Mouse (Mus musculus): ENCODE measurements around the gene Meaf6. TPM values are rescaled to one million over a fixed set of nuclear protein-coding genes. Genes with fewer than 3 reads are reported as not detected.
A peak's percentile ranks its signal among the peaks of the same experiment; 100 is the strongest.

Gene Meaf6
- polyA plus RNA-seq, 1 experiment from 2014 or later = 29.7 TPM

DNA sequence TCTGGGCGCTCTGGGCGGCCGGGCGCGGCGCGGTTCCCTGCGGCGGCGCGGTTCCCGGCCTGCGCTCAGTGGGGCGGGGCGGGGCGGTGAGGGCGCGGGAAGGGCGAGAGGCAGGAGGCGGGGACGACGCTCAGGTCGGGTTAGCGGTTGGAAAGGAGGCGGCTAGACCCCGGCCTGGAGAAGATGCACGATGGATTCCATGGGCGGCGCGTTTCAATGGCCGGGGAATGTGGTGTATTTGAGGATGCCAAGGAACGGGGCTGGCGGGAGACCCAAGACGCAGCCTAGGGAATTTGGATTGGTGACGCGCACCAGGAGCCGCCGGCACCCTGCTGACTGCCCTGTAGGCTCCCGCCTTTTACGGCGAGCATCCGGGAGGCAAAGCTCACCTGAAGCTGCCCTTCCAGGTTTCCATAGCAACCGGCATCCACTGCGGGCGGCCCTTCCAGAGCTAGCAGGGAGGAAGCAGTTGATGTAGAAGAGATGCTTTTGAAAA lies 460 bp downstream of the Meaf6 start:
- no peaks in the 10 kb centered on the region for H3K27me3 ChIP-seq (replicated peaks; ENCODE audit: insufficient read depth, low read length)
- peak overlapping the region; percentile 78 for H3K9ac ChIP-seq (replicated peaks; ENCODE audit: low read depth)
- under 1% methylated on average over 36 of the region's 45 CpGs for WGBS
- DNase-seq (ENCODE audit: low spot score) (peak; percentile 83), ATAC-seq (peak; percentile 96)
- H3K4me3 ChIP-seq (ENCODE audit: low read depth, low read length) = peak overlapping the region; percentile 84
- no peak for TF ChIP-seq CTCF (IDR thresholded peaks at IDR 0.05)
- TF ChIP-seq EP300 (IDR thresholded peaks at IDR 0.05) = no peak
- peak overlapping the region; percentile 97 for H3K27ac ChIP-seq (ENCODE audit: low read length)
- H3K4me1 ChIP-seq (ENCODE audit: insufficient read depth, low read depth, low read length) = peaks cover 7% of the 10 kb centered on the region
- H3K36me3 ChIP-seq (ENCODE audit: insufficient read depth, low read length) = no peaks in the 10 kb centered on the region
- H3K9me3 ChIP-seq (ENCODE audit: low read length) = no peaks in the 10 kb centered on the region
- H3K4me2 ChIP-seq (replicated peaks; ENCODE audit: low read depth, low read length) = peak overlapping the region; percentile 91

DNA sequence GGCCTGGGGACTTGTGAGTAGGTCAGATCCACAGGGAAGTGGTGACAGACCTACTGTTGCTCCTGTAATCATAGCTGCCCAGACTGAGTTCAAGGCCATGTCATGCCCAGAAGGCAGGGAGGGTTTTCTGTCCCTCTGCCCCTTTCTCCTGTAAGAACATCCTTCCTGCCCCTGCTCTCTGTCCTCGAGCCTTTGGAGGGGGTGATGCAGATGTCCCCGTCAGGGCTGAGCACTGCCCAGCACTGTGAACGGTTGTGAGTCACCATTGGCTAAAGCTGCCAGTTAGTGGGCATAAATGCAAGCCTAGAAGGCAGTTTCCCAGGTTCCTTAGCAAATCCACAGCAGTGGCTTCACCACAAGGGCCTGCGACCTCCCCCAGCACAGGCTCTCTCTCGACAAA lies 8.1 kb downstream of the Meaf6 start:
- Histone ChIP-seq H3K4me3 (ENCODE audit: low read depth, low read length) (no peak overlapping the region), H3K4me2 (replicated peaks; ENCODE audit: low read depth, low read length) (no peak overlapping the region), H3K36me3 (ENCODE audit: insufficient read depth, low read length) (peaks cover 3% of the 10 kb centered on the region; the same call in 1 of the 2 replicates), H3K27me3 (replicated peaks; ENCODE audit: insufficient read depth, low read length) (no peaks in the 10 kb centered on the region), H3K27ac (ENCODE audit: low read length) (no peak overlapping the region), H3K9ac (replicated peaks; ENCODE audit: low read depth) (no peak overlapping the region), H3K9me3 (ENCODE audit: low read length) (no peaks in the 10 kb centered on the region), H3K4me1 (ENCODE audit: insufficient read depth, low read depth, low read length) (no peaks in the 10 kb centered on the region)
- DNase-seq (ENCODE audit: low spot score) (no peak), ATAC-seq (no peak)
- TF ChIP-seq EP300 (IDR thresholded peaks at IDR 0.05) = no peak
- no peak for TF ChIP-seq CTCF (IDR thresholded peaks at IDR 0.05)
- 83% methylated on average over 5 of the region's 5 CpGs for WGBS

DNA sequence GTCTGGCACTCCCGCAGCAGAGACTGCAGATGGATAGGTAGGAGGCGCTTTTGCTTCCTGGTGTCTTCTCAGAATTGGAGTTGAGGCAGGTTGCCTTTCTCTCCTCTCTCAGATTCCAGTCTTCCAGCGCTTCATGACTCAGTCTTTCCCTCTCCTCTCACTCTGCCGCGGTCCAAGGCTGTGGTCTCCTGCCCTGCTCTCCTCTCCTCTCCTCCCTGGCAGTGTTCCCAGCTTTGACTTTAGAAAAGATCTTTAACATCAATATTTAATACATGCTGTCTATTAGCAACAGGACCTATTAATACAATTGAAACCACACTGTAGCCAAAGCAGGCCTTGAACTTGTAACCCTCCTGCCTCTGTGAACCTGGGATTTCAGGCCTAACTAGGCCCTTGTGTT lies 11.1 kb downstream of the Meaf6 start:
- no peak overlapping the region for H3K9ac ChIP-seq (replicated peaks; ENCODE audit: low read depth)
- no peak overlapping the region for H3K4me3 ChIP-seq (ENCODE audit: low read depth, low read length)
- WGBS = 86% methylated on average over 5 of the region's 5 CpGs
- no peaks in the 10 kb centered on the region for H3K9me3 ChIP-seq (ENCODE audit: low read length)
- DNase-seq (ENCODE audit: low spot score) (no peak), ATAC-seq (no peak)
- H3K27ac ChIP-seq (ENCODE audit: low read length) = no peak overlapping the region
- H3K4me1 ChIP-seq (ENCODE audit: insufficient read depth, low read depth, low read length) = no peaks in the 10 kb centered on the region
- H3K27me3 ChIP-seq (replicated peaks; ENCODE audit: insufficient read depth, low read length) = no peaks in the 10 kb centered on the region
- peaks cover 3% of the 10 kb centered on the region; the same call in 1 of the 2 replicates for H3K36me3 ChIP-seq (ENCODE audit: insufficient read depth, low read length)
- H3K4me2 ChIP-seq (replicated peaks; ENCODE audit: low read depth, low read length) = no peak overlapping the region
- TF ChIP-seq CTCF (IDR thresholded peaks at IDR 0.05) (no peak), EP300 (IDR thresholded peaks at IDR 0.05) (no peak)

DNA sequence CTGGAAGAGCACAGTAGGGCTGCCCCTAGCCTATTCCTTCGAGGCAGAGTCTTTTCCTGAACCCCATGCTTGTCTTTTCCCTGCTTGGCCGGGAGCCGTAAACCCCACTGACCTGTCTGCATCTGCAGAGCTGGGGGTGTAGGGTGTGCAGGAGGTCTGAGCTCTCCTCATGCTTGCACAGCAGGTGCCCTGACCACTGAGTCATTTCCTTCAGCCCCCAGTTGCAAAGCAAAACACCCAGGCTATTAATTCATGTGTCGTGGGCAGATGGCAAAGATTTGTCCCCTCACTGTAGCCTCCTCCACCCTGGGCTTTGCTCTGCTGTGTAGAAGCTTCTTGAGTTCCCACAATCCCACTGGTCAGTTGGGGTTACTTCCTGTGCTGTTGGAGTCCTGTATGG lies 12.5 kb downstream of the Meaf6 start:
- H3K36me3 ChIP-seq (ENCODE audit: insufficient read depth, low read length) = peaks cover 1% of the 10 kb centered on the region; the same call in 1 of the 2 replicates
- ATAC-seq = no peak
- H3K4me1 ChIP-seq (ENCODE audit: insufficient read depth, low read depth, low read length) = no peaks in the 10 kb centered on the region
- no peak overlapping the region for H3K4me2 ChIP-seq (replicated peaks; ENCODE audit: low read depth, low read length)
- H3K27ac ChIP-seq (ENCODE audit: low read length) = no peak overlapping the region
- 77% methylated on average over 4 of the region's 4 CpGs for WGBS
- no peak overlapping the region for H3K4me3 ChIP-seq (ENCODE audit: low read depth, low read length)
- TF ChIP-seq EP300 (IDR thresholded peaks at IDR 0.05) (no peak), CTCF (IDR thresholded peaks at IDR 0.05) (no peak)
- no peak overlapping the region for H3K9ac ChIP-seq (replicated peaks; ENCODE audit: low read depth)
- no peak for DNase-seq (ENCODE audit: low spot score)
- no peaks in the 10 kb centered on the region for H3K27me3 ChIP-seq (replicated peaks; ENCODE audit: insufficient read depth, low read length)
- no peaks in the 10 kb centered on the region for H3K9me3 ChIP-seq (ENCODE audit: low read length)

DNA sequence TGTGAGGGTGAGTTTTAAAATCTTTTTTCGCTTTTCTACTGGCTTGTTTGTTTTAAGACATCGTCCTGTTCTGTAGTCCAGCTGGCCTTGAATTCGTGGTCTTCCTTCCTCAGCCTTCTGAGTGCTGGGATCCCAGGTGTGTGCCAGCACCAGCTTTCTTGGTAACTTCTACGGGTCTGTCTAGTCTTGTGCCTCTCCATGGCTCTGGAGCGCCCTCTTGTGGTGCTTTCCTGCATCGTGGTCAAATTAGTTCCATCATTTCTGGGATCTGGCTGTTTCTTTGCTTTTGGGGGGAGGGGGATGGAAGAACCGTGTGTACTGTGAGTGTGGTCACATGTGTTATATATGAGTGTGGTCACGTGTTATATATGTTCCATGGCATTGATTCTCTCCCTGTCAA lies 14.5 kb downstream of the Meaf6 start:
- Histone ChIP-seq H3K4me3 (ENCODE audit: low read depth, low read length) (no peak overlapping the region), H3K4me2 (replicated peaks; ENCODE audit: low read depth, low read length) (no peak overlapping the region), H3K9ac (replicated peaks; ENCODE audit: low read depth) (no peak overlapping the region), H3K4me1 (ENCODE audit: insufficient read depth, low read depth, low read length) (no peaks in the 10 kb centered on the region), H3K36me3 (ENCODE audit: insufficient read depth, low read length) (0 out of 2 replicates have a peak, but pooled peaks cover 8% of the 10 kb centered on the region), H3K27me3 (replicated peaks; ENCODE audit: insufficient read depth, low read length) (no peaks in the 10 kb centered on the region), H3K9me3 (ENCODE audit: low read length) (no peaks in the 10 kb centered on the region), H3K27ac (ENCODE audit: low read length) (no peak overlapping the region)
- TF ChIP-seq CTCF (IDR thresholded peaks at IDR 0.05) (peak; percentile 98), EP300 (IDR thresholded peaks at IDR 0.05) (no peak)
- DNase-seq (ENCODE audit: low spot score) (peak; percentile 78), ATAC-seq (peak; percentile 68)
- 7% methylated on average over 8 of the region's 8 CpGs for WGBS

DNA sequence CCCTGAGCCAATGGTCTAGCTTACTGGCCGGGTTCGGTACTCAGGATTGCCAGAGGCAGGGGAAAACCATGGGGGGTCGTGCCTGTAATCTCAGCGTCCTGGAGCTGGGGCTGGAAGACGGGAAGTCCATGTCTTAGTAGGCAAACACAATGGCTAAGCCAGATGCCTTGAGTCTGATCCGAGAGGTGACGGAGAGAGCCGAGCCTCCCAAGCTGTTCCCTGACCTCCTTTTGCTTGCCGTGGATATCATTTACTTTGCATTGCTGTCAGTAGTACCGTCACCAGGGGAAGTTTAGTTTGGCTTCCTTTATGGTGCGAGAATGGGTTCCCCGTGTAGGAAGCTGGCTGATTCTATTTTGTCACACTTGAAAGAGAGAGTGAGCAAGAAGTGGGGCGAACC lies 16.4 kb downstream of the Meaf6 start:
- Histone ChIP-seq H3K27ac (ENCODE audit: low read length) (no peak overlapping the region), H3K9me3 (ENCODE audit: low read length) (no peaks in the 10 kb centered on the region), H3K36me3 (ENCODE audit: insufficient read depth, low read length) (0 out of 2 replicates have a peak, but pooled peaks cover 8% of the 10 kb centered on the region), H3K4me2 (replicated peaks; ENCODE audit: low read depth, low read length) (no peak overlapping the region), H3K4me1 (ENCODE audit: insufficient read depth, low read depth, low read length) (no peaks in the 10 kb centered on the region), H3K27me3 (replicated peaks; ENCODE audit: insufficient read depth, low read length) (no peaks in the 10 kb centered on the region), H3K9ac (replicated peaks; ENCODE audit: low read depth) (no peak overlapping the region), H3K4me3 (ENCODE audit: low read depth, low read length) (no peak overlapping the region)
- no peak for TF ChIP-seq EP300 (IDR thresholded peaks at IDR 0.05)
- 79% methylated on average over 13 of the region's 13 CpGs for WGBS
- DNase-seq (ENCODE audit: low spot score) (no peak), ATAC-seq (no peak)

DNA sequence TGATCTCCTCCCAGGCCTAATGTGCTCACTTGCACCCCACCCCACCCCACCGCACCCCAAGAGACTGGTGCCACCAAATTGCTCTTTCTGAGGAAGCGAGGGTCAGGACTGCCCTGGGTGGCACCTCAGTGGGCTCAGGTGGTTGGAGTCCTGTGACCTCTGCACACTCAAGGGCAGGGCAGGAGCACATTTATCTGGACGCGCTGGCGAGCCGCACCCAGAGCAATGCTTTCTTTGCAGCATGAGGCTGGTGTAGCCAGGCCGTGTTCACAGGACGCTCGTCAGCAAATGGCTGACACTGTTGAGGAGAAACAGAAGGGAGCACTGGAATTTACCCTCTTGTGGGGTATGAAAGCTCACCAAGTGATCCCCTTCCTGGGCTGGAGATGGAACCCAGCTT lies 20.4 kb downstream of the Meaf6 start:
- Histone ChIP-seq H3K4me2 (replicated peaks; ENCODE audit: low read depth, low read length) (no peak overlapping the region), H3K4me3 (ENCODE audit: low read depth, low read length) (no peak overlapping the region), H3K4me1 (ENCODE audit: insufficient read depth, low read depth, low read length) (no peaks in the 10 kb centered on the region), H3K9ac (replicated peaks; ENCODE audit: low read depth) (no peak overlapping the region), H3K27me3 (replicated peaks; ENCODE audit: insufficient read depth, low read length) (no peaks in the 10 kb centered on the region), H3K36me3 (ENCODE audit: insufficient read depth, low read length) (0 out of 2 replicates have a peak, but pooled peaks cover 11% of the 10 kb centered on the region), H3K27ac (ENCODE audit: low read length) (no peak overlapping the region), H3K9me3 (ENCODE audit: low read length) (no peaks in the 10 kb centered on the region)
- WGBS = 88% methylated on average over 9 of the region's 9 CpGs
- no peak for ATAC-seq
- no peak for DNase-seq (ENCODE audit: low spot score)
- TF ChIP-seq EP300 (IDR thresholded peaks at IDR 0.05) = no peak
- TF ChIP-seq CTCF (IDR thresholded peaks at IDR 0.05) = no peak
